Mouse (Mus musculus): ENCODE results near the gene Cby1. TPM values are rescaled to one million over a fixed set of nuclear protein-coding genes. Genes with fewer than 3 reads are reported as not detected.

Gene Cby1
- total RNA-seq, 2 experiments from 2014 or later = 43.5 to 56.1 TPM

DNA sequence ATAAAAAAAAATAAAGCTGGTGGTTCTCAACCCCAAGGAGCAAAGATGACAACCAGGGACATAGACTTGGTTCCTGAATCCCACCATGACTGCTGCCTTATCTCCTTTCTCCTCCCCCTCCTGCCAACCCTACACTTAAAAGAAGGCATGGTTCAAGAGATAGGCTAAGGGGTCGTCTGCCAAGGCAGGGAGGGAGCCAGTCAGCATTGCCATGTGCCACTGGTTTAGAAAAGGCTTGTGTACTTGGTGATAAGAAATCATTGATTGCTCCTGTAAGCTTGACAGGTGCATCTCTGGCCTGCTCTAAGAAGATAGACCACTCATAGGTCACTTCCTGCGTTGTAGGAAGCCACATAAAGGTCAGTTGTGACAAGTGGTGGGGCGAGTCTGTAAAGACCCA lies 36.5 kb downstream of the Cby1 start:
- intact Hi-C loops (cut with DNase I) = no loop called here
- no peak for DNase-seq (ENCODE audit: low spot score in 2 of 2)

DNA sequence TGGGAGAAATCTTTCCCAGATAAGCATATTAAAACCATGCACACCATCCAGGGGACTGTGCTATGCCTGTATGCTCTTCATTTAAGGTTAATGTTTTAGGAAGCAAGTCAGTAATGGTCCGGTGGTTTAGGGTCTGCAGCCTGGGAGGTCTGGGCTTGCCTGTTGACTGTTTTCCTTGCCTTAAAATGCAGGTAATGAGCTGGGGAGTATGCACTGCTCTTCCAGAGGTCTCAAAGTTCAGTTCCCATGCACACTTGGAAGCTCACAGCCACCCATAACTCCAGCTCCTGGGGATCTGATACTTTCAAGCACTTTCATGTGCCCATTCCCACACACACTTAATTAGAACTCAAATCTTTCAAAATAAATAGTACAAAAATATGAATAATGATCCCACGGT lies 37.5 kb downstream of the Cby1 start:
- no peak for DNase-seq (ENCODE audit: low spot score in 2 of 2)
- intact Hi-C loops (cut with DNase I) = no loop called here

DNA sequence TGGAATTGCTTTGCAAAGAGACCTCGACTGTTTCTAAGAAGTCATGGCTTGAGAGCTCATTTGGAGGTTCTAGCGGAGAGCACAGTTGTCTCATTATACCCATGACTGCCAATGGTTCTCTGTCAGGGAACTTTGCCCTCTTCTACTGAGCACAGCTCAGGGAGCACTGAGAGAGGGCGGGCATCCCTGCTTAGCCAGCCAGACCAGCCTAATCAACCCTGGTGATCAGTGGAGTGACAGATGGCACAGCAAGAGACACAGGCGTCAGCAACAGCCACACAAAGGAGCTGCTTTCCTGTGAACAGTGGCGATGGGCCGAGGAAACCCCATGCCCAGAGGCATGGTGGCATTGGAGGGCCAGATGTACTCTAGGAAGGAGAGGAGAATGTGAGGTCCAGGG lies 38.0 kb downstream of the Cby1 start:
- intact Hi-C loops (cut with DNase I) = no loop called here
- DNase-seq (ENCODE audit: low spot score in 2 of 2) = no peak

DNA sequence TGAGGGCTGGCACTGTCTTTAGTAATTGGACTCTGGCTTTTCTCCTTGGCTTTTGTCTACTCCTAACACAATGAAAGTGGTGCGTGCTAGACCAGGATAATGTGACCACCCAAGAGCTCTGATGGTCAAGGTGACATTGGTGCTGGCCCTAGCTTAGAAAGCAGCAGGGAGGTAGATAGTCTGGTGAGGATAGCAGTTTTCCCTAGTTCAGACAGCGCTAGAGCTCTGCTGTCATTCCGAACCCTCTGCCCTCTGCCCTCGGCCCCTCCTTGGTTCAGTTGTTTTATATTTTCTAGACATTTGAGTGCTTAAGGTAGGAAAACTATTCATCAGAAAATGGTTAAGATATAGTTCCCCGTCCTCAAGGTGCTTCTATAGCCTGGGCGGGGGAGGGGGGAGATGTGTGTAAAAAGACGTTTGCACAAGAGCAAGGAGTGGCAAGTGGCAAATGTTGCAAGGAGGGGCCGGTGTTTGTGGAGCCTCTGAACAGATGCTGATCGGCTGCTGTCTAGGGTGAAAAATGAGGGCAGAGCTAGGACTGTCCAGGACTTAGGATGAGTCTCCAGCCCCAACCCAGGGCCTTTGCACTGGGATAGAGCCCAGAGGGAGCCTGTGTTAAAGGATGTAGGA lies 38.7 kb downstream of the Cby1 start:
- no peak for DNase-seq (ENCODE audit: low spot score in 2 of 2)
- intact Hi-C loops (cut with DNase I) = no loop called here

DNA sequence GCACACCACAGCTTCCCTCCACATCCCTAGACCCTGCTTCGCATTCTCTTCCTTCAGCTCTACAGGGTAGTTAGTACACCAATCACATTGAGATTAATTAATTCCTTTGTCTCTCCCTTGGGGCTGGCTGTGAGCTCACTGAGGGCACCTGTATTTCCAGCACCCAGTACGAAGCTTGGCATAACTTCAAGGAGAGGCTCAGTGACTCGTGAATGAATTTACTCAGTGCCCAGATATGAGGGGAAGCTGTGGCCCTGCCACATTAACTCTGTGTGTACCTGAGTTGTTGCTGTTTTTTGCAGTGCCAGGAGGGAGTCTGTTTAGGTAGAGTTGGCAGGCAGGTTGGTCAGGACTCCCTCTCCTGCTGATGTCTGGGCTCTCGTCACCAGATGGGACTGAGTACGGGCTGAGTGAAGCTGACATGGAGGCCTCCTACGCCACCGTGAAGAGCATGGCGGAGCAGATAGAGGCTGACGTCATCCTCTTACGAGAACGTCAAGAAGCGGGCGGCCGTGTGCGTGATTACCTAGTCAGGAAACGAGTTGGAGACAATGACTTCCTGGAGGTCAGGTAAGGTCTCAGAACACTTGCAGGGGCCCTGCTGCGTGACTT lies 47.7 kb downstream of the Cby1 start:
- intact Hi-C loops (cut with DNase I) = no loop called here
- DNase-seq (ENCODE audit: low spot score in 2 of 2) = no peak

DNA sequence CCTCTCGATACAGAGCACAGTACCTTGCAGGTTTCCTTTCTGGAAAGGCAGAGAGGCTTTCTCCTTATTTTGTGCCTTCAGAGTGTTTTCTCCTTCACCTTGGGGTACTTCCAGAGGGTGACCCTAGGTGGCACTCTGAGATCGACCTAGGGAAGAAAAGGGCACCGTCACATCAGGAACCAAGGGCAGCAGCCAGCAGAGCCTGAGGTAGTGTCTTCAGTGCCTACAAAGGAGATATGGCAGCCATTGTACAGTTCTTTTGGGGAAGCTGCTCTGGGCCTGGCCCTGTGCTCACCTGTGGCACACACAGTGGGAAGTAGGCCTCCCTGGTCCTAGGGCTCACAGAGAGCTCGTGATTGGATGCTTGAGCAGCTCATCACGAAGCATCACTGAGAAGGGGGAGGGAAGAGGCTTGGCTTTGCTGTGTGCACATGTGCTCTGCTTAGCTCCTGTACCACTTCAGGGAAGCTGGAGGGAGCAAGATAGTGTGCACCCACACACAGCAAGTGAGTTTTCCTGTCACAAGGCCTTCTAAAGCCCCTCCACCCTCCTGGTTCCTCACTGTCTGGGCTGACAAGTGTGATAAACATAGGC lies 49.3 kb downstream of the Cby1 start:
- no peak for DNase-seq (ENCODE audit: low spot score in 2 of 2)
- intact Hi-C loops (cut with DNase I) = no loop called here

DNA sequence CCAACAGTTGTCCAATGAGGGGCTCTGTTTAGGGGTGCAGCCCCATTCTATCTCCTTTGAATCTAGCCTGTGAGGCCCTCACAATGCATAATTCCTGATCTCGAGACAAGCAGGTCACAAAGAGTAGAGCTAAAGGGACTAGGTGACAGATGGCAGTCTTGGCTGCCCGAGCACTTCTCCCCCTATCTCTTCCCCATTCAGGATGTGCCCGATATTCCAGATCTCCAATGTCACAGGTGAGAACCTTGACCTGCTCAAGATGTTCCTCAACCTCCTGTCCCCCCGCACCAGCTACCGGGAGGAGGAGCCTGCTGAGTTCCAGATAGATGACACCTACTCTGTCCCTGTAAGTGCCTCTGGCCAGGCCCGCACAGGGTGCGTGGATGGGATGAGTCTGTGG lies 56.6 kb downstream of the Cby1 start:
- DNase-seq (ENCODE audit: low spot score in 2 of 2) = no peak
- intact Hi-C loops (cut with DNase I) = no loop called here

DNA sequence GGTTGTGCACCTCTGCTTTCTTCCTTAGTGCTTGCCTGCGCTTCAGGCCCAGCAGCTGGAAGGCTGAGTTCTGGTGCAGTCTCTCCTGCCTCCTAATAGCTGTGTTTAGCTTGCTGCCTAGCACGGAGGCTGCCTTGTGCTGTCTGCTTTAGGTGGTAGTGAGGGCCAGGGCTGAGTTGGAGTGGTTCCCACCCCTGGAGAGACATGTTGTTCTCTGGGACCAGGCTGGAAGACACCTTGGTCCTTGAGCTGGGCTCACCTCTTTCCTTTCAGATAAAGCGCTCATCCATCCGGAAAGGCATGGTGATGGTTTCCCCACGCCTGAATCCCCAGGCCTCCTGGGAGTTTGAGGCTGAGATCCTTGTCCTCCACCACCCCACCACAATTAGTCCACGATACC lies 57.7 kb downstream of the Cby1 start:
- DNase-seq (ENCODE audit: low spot score in 2 of 2) = no peak
- intact Hi-C loops (cut with DNase I) = no loop called here

Other genes starting within 250 kb of the Cby1 start
- gene Csnk1e, start 203.6 kb upstream of the Cby1 start, total RNA-seq (2021) = 100 to 1,000 TPM; 135 to 154 TPM
- gene Kcnj4, start 154.0 kb upstream of the Cby1 start, total RNA-seq (2021) = 100 to 1,000 TPM; 207 to 223 TPM
- gene Kdelr3, start 142.8 kb upstream of the Cby1 start, total RNA-seq (2021) = 1 to 10 TPM in 1 of 2 experiments, under 1 TPM in 1; 0.59 to 1.1 TPM
- gene Ddx17, start 112.5 kb upstream of the Cby1 start, total RNA-seq (2021) = 100 to 1,000 TPM; 265 to 366 TPM
- 1 to 10 TPM; 1.3 to 1.4 TPM for gene Dmc1, start 54.1 kb upstream of the Cby1 start, total RNA-seq (2021)
- 10 to 100 TPM in 1 of 2 experiments, 1 to 10 TPM in 1; 8.0 to 13.2 TPM for gene Fam227a, start 243 bp upstream of the Cby1 start, total RNA-seq (2021)
- 10 to 100 TPM; 90.7 to 100.0 TPM for gene Tomm22, start 11.7 kb downstream of the Cby1 start, total RNA-seq (2021)
- gene Josd1, start 28.7 kb downstream of the Cby1 start, total RNA-seq (2021) = 10 to 100 TPM; 64.0 to 69.3 TPM
- gene Gtpbp1, start 31.6 kb downstream of the Cby1 start, total RNA-seq (2021) = 10 to 100 TPM; 45.1 to 47.1 TPM
- 10 to 100 TPM; 43.2 to 47.5 TPM for gene Sun2, start 83.3 kb downstream of the Cby1 start, total RNA-seq (2021)
- 10 to 100 TPM; 50.7 to 51.3 TPM for gene Dnal4, start 118.7 kb downstream of the Cby1 start, total RNA-seq (2021)
- 100 to 1,000 TPM; 800 to 830 TPM for gene Nptxr, start 145.6 kb downstream of the Cby1 start, total RNA-seq (2021)
- gene Npcd, start 175.0 kb downstream of the Cby1 start, total RNA-seq (2021) = 10 to 100 TPM; 17.3 to 19.1 TPM
- gene Cbx6, start 175.5 kb downstream of the Cby1 start, total RNA-seq (2021) = 100 to 1,000 TPM; 412 to 417 TPM
- 1 to 10 TPM; 4.9 to 5.1 TPM for gene Apobec3, start 232.5 kb downstream of the Cby1 start, total RNA-seq (2021)